Mouse (Mus musculus): Measurements from ENCODE around the gene Dydc2. TPM values are rescaled to one million over a fixed set of nuclear protein-coding genes. Genes with fewer than 3 reads are reported as not detected.

The Dydc2 gene
- total RNA-seq, 2 experiments from 2014 or later, result not detected

DNA sequence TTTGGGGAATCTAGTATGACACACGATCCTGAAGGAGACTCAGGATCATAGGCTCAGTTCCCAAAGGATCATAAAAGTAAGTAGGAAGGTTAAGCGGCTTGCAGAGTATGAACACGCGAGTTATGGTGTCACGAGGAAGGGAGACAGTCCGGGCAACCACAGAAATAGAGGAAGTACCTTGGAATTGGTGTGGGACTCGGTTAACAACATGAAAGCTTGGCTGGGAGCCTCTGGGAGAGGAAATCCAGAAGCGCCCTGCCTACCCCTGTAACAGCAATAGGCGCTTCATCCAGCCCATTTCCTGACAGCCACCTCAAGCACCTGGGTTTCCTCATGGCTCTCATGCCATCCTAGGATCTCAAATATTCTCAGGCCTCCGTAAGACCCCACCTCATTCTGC, 62.7 kb downstream of the Dydc2 start:
- H3K27ac ChIP-seq, result no peak overlapping the region
- no peak for DNase-seq
- H3K4me3 ChIP-seq, result no peak overlapping the region
- TF ChIP-seq CTCF (IDR thresholded peaks at IDR 0.05), result no peak
- intact Hi-C loops (cut with DNase I), result no loop called here

DNA sequence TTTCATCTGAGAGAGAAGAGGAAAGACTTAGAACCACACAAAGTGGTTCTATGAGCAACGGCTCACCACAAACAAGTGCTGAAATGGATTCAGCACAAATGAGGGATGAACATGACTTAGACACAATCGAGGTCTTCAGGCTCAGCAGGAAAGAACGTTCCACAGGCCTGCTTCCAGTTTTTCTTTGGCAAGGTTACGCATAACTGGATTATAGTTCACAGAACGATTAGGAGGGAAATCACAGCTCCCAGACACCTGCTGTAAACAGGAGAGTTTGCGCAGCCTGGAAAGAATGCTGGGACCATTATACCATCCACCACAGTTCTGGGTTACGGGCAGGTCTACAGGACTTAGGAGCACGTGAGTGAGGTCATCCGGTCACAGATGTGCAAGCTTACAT, 63.3 kb downstream of the Dydc2 start:
- DNase-seq, result no peak
- Histone ChIP-seq H3K4me3 (no peak overlapping the region), H3K27ac (no peak overlapping the region)
- no peak for TF ChIP-seq CTCF (IDR thresholded peaks at IDR 0.05)
- intact Hi-C loops (cut with DNase I), result no loop called here

DNA sequence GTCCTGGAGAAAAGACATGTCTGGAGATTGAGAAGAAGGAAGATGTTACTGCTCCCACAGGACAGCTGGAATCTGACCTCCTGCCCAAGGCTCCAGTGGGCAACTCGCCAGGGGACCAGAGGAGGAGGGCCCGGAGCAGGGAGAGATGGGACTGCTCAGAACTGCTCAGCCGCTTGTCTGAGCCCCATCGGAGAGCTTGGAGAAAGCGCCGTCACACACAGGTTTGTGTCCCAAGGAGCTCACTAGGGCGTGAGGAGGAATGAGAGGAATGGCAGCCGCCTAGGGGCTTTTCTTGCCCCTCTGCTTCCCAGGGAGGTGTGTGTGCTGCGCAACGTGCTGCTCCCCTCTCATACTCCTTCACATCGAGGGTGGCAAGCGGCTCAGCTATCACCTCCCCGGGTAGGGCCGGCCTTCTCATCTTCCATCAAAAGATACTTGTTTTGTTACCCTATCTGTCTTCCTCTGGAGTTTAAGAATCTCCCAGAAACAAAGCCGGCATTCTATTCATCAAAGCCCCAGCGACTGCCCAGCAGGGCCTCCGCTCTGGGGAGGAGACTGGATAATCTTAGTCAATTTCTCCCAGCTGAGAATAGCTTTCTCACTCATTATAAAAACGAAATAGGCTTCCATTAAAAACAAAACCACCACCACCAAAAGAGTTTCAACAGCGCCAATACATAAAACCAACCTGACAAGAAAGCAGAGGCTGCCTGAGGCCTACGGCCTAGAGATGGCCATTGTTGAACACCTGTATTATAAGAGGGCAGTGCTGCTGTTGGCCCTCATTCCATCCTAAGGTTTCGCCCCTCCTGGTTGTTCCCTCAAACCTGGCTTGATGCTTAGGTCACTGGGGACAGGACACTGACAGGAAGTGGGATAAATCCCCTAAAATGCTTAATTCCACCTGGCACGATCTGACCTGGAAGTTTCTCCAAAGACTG, 64.5 kb downstream of the Dydc2 start:
- TF ChIP-seq CTCF (IDR thresholded peaks at IDR 0.05), result no peak
- Histone ChIP-seq H3K4me3 (peak overlapping the region; percentile 13; the same call in 1 of the 2 replicates), H3K27ac (no peak overlapping the region)
- DNase-seq, result peak; percentile 62
- intact Hi-C loops (cut with DNase I), result no loop called here

DNA sequence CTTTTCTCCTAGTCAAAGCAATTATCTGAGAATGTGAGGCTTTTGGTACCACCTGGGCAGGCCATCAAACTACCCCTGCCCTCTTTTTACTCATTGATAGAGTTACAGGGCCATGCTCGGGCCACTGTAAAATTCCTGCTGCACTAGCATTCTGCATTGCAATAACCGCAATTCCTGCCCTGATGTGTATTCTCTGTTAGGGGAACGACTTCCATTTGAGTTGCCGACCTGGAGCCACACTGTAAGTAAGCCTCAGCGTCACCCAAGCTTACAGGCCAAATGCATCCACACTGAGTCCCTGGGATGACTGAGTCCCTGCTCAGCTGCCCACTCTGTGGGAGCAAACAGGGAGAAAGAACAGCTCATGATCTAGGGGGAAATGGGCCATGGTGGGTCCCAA, 67.4 kb downstream of the Dydc2 start:
- Histone ChIP-seq H3K4me3 (no peak overlapping the region), H3K27ac (no peak overlapping the region)
- DNase-seq, result no peak
- intact Hi-C loops (cut with DNase I), result no loop called here
- TF ChIP-seq CTCF (IDR thresholded peaks at IDR 0.05), result no peak

DNA sequence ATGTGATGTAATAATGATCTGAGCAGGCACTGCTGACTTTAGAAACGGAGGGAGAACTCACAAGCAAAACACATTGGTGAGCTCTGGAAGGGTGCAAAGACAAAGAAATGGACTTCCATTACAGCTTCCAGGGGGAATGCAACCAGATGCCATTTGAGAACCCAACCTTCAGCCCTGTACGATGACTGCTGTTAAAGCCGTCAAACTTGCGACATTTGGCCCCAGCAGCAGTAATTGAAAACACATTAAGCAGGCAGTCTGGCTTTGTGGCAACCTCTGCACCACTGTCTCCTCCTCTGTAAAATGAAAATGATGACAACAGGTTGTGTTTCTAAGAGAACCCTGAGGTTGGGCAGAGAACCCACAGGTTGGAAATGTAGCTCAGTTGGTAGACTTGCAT, 68.2 kb downstream of the Dydc2 start:
- Histone ChIP-seq H3K27ac (no peak overlapping the region), H3K4me3 (no peak overlapping the region)
- DNase-seq, result no peak
- TF ChIP-seq CTCF (IDR thresholded peaks at IDR 0.05), result no peak
- intact Hi-C loops (cut with DNase I), result no loop called here

DNA sequence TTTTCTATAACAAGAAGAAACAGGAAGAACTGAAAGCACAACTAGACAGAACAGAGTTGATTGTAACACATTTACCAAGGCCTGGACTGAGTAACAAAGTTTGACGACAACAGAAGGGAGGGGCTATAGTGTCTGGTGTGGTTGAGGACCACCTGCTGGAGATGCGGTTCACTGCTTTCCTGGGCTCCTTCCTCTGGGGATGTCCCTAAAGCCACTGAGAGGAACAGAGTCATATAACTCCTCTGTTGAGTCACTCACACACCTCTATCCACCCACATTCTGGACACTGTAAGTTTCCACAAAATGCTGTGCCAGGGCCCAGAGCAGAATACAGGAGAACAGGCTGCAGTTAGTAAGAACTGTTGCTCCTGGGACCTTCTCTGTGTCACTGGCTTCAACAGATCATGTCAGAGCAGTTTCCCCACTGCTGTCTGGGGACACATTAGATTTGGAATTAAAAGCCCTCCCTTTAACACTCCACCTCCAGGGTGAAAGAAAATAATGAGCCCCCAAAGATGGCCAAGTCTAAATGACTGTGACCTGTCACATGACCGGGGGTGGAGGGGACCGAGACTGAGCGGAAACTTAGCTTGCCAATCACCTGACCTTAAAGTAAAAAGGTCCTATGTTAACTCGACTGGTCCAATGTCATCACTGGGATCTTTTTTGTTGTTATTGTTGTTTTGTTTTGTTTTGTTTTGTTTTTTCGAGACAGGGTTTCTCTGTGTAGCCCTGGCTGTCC, 68.9 kb downstream of the Dydc2 start:
- Histone ChIP-seq H3K27ac (no peak overlapping the region), H3K4me3 (no peak overlapping the region)
- no peak for TF ChIP-seq CTCF (IDR thresholded peaks at IDR 0.05)
- DNase-seq, result no peak
- intact Hi-C loops (cut with DNase I), result no loop called here

Other genes with a start within 250 kb of the Dydc2 start
- under 1 TPM; 0.20 to 0.41 TPM for gene Sh2d4b, start 175.9 kb downstream of the Dydc2 start, total RNA-seq (2021)
- 10 to 100 TPM; 11.0 to 16.8 TPM for gene Tspan14, start 102.4 kb downstream of the Dydc2 start, total RNA-seq (2021)
- 10 to 100 TPM; 21.9 to 28.6 TPM for gene Fam213a, start 55.4 kb downstream of the Dydc2 start, total RNA-seq (2021)
- not detected for gene Dydc1, start 3.7 kb upstream of the Dydc2 start, total RNA-seq (2021)
- gene Mat1a, start 35.8 kb upstream of the Dydc2 start, total RNA-seq (2021), result not detected
- gene Sftpa1, start 62.6 kb upstream of the Dydc2 start, total RNA-seq (2021), result not detected
- not detected for gene Mbl1, start 82.2 kb upstream of the Dydc2 start, total RNA-seq (2021)
- gene Sftpd, start 115.9 kb upstream of the Dydc2 start, total RNA-seq (2021), result not detected
- gene Gm2832, start 209.6 kb upstream of the Dydc2 start, total RNA-seq (2021), result not detected

Data from gastrocnemius, adult 2 months (tissue).